Mouse (Mus musculus) layer of hippocampus, adult 9-11 months (tissue): ENCODE results near the gene Oxct1.
A peak's percentile ranks its signal among the peaks of the same experiment; 100 is the strongest.

Experiments used
- DNase-seq: peaks from one replicate; pipeline ENCODE4 v3.0.0; 2022

Gene Oxct1

DNA sequence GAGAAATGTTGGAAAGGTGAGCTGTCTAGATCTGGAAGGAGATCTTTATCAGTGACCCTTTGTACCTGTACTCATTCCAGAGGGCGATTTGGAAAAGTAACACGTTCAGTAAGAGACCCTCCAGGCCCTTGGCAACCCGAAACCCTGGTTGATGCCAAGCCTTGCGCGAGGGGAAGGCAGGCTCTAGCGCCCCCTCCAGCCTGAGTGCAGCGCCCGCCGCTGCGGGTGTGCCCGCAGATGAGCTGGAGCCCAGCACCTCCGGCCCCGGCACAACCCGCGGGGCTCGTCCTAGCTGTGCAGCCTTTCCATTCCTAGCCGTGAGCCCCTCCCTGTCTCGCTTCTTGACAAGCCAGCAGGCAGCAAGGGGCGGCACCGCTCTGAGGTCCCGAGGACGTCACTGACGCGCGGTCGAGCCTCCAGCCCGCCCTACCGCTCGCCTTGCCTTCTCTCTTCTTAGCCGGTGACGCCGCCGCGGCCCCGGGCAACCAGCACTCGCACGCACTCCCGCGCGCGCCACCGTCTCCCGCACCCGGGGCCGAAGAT, at the start of gene Oxct1:
TSS of gene Oxct1 (plus strand) at position 153 of the 543 bp plus-strand sequence.
- peak; percentile 96 for DNase-seq

GRCm38 (mm10) chr15:3978279-3978678, 47.9 kb upstream of the Oxct1 start:
- no peak for DNase-seq

GRCm38 (mm10) chr15:3979061-3979848, 46.9 kb upstream of the Oxct1 start, which contains the start of gene Fbxo4:
TSS of gene Fbxo4 (minus strand) at chr15:3979573.
- DNase-seq, result peak; percentile 80

DNA sequence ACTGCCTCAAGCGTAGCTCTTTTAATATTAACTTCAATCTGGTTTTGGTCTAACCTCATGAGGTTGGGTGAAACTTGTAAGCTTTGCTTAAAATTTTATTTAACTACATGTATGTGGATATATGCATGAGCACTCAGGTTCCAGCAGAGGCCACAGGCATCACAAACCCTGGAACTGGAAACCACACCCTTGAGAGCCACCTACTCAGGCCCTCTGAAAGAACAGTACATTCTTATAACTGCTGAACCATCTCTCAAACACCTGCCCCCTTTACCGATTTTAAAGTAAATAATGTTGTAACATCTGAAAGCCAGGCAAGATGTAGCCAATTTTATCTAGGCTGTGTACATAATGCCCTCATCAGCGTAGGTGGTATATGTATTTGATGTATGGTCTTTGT, 46.3 kb upstream of the Oxct1 start:
- no peak for DNase-seq

GRCm38 (mm10) chr15:3982732-3983131, 43.5 kb upstream of the Oxct1 start:
- DNase-seq, result no peak

DNA sequence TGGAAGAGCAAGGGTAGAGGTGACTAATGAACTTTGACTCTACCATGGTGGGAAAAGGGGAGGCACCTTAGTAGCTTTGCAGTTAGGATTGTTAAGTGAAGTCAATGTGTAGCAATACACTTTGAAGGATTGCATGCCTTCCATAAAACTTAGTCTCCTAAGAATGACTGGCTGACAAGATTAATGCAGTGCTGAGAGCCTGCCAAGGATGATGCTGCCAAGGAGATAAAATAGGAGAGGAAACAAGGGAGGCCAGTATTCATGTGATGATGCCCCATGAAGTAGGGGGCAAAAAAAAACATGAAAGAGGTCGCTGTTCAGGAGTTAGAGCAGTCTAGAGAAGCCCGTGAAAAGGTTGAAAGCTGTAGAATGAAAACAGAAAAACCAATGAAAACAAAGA, 41.3 kb upstream of the Oxct1 start:
- DNase-seq, result no peak

DNA sequence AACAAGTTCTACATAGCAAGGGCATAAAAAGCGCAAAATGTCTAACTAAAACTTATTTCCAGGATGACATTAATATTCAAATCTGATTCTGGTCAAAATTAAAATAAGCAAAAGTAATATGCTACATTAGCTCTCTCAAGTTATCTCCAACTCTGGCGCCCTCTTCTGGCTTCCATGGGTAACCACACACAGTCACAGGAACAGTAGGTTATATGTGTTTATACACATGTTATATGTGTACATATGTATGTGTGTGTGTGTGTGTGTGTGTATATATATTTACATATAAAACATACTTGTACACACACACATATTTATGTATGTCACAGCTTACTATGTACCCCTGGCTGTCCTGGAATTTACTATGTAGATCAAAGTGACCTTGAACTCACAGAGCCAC, 38.2 kb upstream of the Oxct1 start:
- DNase-seq, result no peak

GRCm38 (mm10) chr15:3994852-3995447, 31.2 kb upstream of the Oxct1 start:
- DNase-seq, result no peak

GRCm38 (mm10) chr15:3995448-3996266, 30.5 kb upstream of the Oxct1 start, which contains the start of gene AW549877:
TSS of gene AW549877 (minus strand) at chr15:3995744.
- peak; percentile 99 for DNase-seq

- no peak for DNase-seq
These were observed 29.7 kb upstream of the Oxct1 start for GRCm38 (mm10) chr15:3996267-3997010.

DNA sequence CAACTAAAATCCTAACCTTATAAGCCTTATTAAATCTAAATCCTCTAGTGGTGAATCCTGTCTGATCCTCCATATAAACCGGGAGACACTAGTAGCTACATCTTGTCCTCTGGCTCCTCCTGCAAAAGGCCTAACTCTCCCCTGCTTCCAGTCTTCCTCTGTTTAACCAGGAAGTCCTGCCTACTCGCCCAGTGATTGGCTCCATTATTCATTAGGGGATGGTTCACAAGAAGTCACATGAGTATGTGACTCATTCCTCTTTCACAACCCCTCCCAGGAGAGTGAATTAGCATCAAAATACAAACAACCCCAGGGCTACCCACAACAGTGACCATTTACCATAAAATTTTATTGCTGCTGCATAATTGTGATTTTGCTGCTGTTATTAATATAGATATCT, 27.0 kb upstream of the Oxct1 start:
- no peak for DNase-seq

DNA sequence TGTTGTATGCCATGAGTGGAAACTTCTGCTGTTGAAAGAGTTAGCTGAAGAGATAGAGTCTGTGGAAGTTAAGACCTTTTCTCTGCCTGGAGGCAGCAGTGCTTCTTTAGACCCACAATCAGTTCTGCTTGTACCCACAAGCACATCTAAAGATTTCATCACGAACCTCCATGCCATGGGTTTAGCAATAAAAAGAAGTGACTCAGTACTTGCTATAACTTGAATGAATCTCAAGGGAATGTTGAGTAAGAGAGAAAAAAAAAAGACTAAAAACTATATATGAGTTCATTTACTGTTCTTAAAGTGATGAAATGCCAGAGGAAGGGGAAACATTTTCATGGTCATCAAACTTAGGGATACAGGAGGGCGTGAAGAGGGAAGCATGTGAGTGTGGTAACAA, 25.6 kb upstream of the Oxct1 start:
- no peak for DNase-seq

- DNase-seq, result no peak
These were observed 12.3 kb upstream of the Oxct1 start for GRCm38 (mm10) chr15:4013873-4014272.

DNA sequence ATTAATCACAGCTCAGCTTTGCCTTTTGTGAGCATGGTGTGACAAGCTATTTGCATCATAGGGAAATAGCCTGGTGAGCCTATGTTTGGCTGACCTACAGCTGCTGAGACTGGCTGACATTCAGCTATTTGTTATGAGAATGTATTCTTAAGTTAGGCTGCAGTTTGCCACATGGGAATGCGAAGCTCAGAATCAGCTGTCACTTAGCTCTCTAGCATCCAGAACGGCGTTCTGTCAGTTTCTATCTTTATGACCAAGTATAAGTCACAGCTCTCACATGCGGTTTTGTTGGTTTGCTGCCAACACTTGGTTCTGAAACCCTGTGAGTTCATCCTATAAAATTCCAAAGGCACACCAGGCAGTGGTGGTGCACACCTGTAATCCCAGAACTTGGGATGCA, 5.5 kb upstream of the Oxct1 start:
- no peak for DNase-seq

DNA sequence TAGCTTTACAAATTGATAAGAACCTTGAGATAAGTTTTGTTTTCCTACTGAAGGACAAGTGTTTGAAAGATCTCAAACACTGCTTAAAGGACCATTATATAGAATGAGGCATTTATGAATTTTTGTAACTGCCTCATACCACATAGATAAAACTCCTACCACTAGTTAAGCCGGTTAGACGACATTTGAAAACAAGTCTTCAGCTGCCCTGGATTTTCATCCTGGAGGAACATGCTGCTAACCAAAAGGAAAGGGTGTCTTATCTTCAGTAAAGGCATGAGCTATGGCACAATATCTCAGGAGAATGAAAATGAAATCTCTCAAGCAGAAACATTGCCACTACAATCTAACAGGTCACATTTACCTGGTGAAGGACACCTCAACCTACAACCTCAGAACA, 2.4 kb upstream of the Oxct1 start:
- DNase-seq, result no peak

DNA sequence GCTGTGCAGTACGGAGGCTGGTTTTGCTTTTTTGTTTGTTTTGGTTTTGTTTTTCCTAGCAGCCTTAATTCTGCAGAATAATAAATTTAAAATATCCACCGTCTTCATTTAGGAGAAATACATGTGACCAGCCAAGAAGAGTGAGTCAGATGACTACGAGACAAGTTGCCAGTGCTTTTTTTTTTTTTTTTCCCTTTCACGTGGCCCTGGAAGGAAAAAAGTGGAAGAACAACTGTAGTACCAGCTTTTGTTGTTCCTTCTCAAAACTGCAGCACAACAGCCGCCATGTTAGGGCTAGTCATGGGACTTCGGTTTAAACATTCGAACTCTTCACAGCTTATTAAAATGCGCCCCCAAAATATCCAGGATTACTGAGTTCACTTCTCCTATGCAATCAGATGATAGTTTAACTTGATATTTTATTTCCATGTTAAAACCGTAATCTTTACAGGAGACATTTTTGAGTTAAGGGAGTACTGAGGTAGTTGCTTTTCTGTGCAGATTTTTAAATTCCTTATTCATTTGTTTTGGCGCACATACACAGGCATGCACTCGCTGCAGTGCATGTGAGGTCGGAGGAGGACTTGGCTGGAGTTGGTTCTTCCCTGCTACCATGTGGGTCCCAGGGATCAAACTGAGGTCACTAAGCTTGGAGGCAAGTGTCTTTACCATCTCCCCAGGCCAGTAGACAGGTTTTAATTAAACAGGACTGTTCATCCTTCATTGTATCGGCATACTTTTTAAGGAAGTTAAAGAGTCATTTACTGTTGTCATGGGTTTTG, 1.3 kb upstream of the Oxct1 start:
- no peak for DNase-seq

- DNase-seq, result no peak
These were observed 677 bp upstream of the Oxct1 start for GRCm38 (mm10) chr15:4025508-4025904.

DNA sequence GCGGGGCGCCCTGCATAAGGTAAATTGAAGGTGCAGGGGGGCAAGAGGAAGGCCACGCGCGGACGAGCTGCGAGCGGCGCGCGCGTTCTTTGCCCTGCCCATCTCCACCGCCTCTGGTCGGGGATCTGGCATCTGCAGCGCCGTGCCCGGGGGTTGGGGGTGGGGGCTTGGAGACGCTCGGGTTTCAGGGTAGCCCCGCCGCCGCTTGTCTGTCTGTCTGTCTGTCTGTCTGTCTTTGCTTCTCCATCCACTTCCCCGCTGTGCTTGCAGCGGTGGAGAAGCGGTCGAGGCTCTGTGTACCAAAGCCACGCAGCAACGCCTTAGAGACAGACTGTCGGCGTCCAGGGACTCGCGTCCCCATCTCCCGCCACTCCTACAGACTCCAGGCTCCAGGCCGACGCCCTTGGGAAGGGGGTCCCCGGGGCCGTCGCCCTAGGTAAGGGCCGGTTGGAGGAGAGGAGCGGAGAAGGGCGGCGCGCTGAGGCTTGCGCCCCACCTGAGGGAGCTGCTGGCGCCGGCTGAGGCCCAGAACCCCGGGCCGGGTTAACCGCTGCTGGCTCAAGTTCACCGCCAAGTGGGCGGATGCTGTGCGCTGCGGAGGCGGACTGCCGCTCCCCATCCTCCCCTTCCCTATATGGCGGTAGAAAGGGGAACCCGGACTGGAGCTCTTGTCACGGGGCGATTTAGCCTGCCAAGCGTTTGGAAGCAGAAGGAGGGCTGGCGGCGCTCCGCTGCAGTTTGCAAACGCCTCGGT, 825 bp downstream of the Oxct1 start:
- peak; percentile 91 for DNase-seq

DNA sequence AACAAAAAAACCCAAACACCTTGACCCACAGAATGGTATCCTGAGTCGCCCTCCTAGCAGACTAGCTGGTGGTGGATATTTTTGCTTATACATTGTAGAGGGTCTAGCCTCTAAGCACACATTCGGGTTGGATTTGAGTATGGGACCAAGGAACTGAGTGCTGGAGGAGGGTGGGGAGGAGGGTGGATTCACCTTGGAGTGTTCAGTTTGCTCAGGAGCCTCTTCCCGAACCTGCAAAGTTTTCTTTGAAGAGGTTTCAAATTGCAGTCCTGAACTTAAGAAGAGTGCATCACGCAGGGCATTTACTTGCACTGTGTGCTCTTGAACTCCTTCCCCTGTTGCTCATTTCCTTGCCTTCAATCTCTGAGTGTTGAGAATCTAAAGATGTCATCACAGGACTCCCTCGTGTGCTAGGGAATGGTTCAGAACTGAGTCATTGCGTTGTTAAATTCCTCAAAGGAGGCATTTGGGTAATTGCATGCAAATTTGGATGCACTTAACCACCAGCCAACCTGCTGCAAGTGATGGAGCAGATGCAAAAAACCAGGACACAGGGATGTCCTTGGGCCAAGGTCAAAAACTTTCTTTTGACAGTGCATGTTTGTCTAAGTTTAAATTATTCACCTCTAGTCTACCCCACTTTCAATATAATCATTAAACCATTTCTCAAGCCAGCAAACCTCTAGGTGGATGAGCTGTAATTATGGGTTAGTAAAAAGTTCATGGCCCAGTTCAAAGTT, 1.7 kb downstream of the Oxct1 start:
- DNase-seq, result no peak

DNA sequence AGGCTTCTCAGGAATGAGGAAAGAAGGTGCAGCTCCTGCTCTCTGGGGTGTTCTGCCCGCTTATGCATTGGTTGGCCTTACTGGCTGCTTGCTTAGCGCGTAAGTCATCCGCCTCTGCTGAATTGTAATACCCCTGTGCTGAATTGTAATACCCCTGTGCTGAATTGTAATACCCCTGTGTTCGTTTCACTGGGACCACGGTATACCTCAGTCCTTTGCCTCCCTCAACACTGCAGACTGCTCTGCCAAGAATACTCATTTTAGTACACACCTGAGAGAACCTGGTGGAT, 2.2 kb downstream of the Oxct1 start:
- no peak for DNase-seq

- DNase-seq, result no peak
These were observed 2.8 kb downstream of the Oxct1 start for GRCm38 (mm10) chr15:4028960-4029359.
